Mouse (Mus musculus) heart, adult 2 months (tissue): ENCODE results near the gene 3110001I22Rik.

Source experiments
- CTCF ChIP-seq: fragments of 200-600 bp; IDR thresholded peaks from 2 replicates; pipeline ENCODE4 v1.8.1; 2022; ENCODE audit warnings: antibody characterized with exemption, mild to moderate bottlenecking, moderate library complexity
- POLR2A ChIP-seq: fragments of 200-500 bp; IDR thresholded peaks from 2 replicates; pipeline ENCODE4 v1.6.1; 2011; ENCODE audit warnings: mild to moderate bottlenecking, low read depth, low read length, control low read depth; ENCODE audit not compliant: insufficient read depth

GRCm38 (mm10) chr16:13672386-13672898 lies 713 bp downstream of the 3110001I22Rik start:
- no peak for TF ChIP-seq CTCF
- no peak; the same call in 1 of the 2 replicates for TF ChIP-seq POLR2A
